Mouse (Mus musculus) stomach, postnatal 0 days (tissue): ENCODE data around the gene Sele. TPM values are rescaled to one million over a fixed set of nuclear protein-coding genes. Genes with fewer than 3 reads are reported as not detected.
A peak's percentile ranks its signal among the peaks of the same experiment; 100 is the strongest.
"Not testable (repeated sequence)": the region's sequence is repeated elsewhere in the genome, so short reads cannot be mapped to it uniquely, and the experiment has no call there.

Source experiments
- ATAC-seq: fragments of 200-750 bp; cut with Nextera tagmentation; 2 replicates; pipeline ENCODE4 v1.8.0; 2017; ENCODE audit not compliant: low FRiP score, low TSS enrichment
- DNase-seq: peaks from one replicate; pipeline ENCODE4 v3.0.0-alpha.2; 2016; ENCODE audit warnings: low spot score
- H3K27ac ChIP-seq: fragments of 300-500 bp; sonication (generic); replicated peaks from 2 replicates; pipeline ENCODE4 v1.5.1; 2014; ENCODE audit warnings: mild to moderate bottlenecking, control low read depth
- H3K27me3 ChIP-seq: fragments of 300-500 bp; sonication (generic); 2 replicates; pipeline ENCODE4 v1.6.1; 2014; ENCODE audit warnings: low read length; ENCODE audit not compliant: control insufficient read depth, insufficient read depth
- H3K36me3 ChIP-seq: fragments of 300-500 bp; sonication (generic); 2 replicates; pipeline ENCODE4 v1.6.1; 2014; ENCODE audit warnings: low read length, mixed read lengths; ENCODE audit not compliant: control insufficient read depth, insufficient read depth
- H3K4me1 ChIP-seq: fragments of 300-500 bp; sonication (generic); replicated peaks from 2 replicates; pipeline ENCODE4 v1.6.1; 2014; ENCODE audit warnings: antibody characterized with exemption; ENCODE audit not compliant: control insufficient read depth, insufficient read depth
- H3K4me2 ChIP-seq: fragments of 300-500 bp; sonication (generic); replicated peaks from 2 replicates; pipeline ENCODE4 v1.6.1; 2014; ENCODE audit warnings: low read depth, mild to moderate bottlenecking, control low read depth, moderate library complexity
- H3K4me3 ChIP-seq: fragments of 300-500 bp; sonication (generic); 2 replicates; pipeline ENCODE4 v1.5.1; 2014; ENCODE audit warnings: low read depth, low read length, control low read depth
- H3K9ac ChIP-seq: fragments of 300-500 bp; sonication (generic); 2 replicates; pipeline ENCODE4 v1.6.1; 2014; ENCODE audit warnings: mild to moderate bottlenecking, low read length, control low read depth, mixed read lengths
- H3K9me3 ChIP-seq: fragments of 300-500 bp; sonication (generic); 2 replicates; pipeline ENCODE4 v1.6.1; 2016; ENCODE audit warnings: low read length; ENCODE audit not compliant: control insufficient read depth
- CTCF ChIP-seq: IDR thresholded peaks from 2 replicates; pipeline ENCODE4 v1.5.1; 2016; ENCODE audit warnings: antibody characterized with exemption, low read depth, mild to moderate bottlenecking, moderate library complexity
- EP300 ChIP-seq: optimal IDR thresholded peaks from 2 replicates; pipeline ENCODE3; 2016; ENCODE audit warnings: antibody characterized with exemption
- WGBS: fragments of 180-500 bp; shearing (Covaris S2); extraction: QIAGEN DNeasy Blood & Tissue Kit; methylation state at CpG from one replicate; pipeline ENCODE4 v1.1.7; 2014; 5-methylcytosine and 5-hydroxymethylcytosine counted together
- polyA plus RNA-seq: library from polyadenylated mRNA; unstranded; fragments of >200 nt; fragmentation: Nextera tagmentation; extraction: Ambion mirVana; gene quantifications from 2 replicates; pipeline ENCODE4 v1.2.1, GENCODE M21; 2015

Gene Sele
- polyA plus RNA-seq, 1 experiment from 2014 or later: 0.04 TPM

DNA sequence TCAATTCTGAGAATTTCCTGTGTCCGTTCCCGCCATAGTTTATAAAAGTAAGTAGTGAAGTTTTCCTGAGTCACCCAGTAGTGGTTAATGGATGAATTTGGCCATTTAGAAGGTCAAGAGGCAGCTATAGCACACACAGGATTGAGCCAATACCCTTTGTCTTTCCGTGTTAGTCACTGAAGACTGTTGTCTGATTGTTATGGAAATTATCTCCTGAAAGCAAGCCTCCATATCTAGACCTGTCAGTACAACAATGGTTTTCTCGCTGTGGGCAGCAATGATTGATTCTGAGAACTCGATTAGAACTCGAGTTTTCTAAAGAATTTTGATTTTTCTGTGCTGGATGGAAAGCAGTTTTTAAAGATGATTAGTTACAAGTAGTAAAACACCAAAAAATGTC, 28.2 kb upstream of the Sele start:
- no peak for ATAC-seq
- H3K36me3 ChIP-seq: no peaks in the 10 kb centered on the region
- no peaks in the 10 kb centered on the region for H3K4me1 ChIP-seq
- DNase-seq: no peak
- no peak overlapping the region for H3K27ac ChIP-seq
- 33% methylated on average over 6 of the region's 6 CpGs for WGBS
- no peaks in the 10 kb centered on the region for H3K27me3 ChIP-seq
- H3K9ac ChIP-seq: no peak overlapping the region
- H3K9me3 ChIP-seq: no peaks in the 10 kb centered on the region
- no peak for TF ChIP-seq EP300
- TF ChIP-seq CTCF: no peak
- H3K4me3 ChIP-seq: no peak overlapping the region
- no peak overlapping the region for H3K4me2 ChIP-seq

DNA sequence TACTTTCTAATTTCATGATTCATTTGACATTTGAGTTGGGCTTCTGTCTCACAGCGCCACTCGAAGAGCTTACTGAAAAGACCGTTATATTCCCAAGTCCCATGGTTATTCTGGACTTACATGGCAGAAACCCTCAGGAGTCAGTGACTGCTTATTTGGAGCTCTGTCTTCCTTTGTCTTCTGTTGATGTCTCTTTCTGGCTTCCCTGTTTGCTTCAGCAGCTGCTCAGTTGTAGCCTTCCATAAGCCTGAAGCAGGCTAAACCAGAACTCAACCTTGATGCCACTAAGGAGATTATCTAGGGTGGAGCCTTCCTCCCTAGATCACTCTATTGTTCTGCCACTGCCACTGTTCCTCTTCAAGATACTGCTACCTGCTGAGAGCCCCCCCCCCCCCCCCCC, 27.3 kb upstream of the Sele start:
- not testable (repeated sequence) for DNase-seq, H3K9me3 ChIP-seq, H3K4me2 ChIP-seq, H3K9ac ChIP-seq, H3K4me1 ChIP-seq, H3K4me3 ChIP-seq, H3K27ac ChIP-seq, ATAC-seq, H3K27me3 ChIP-seq, H3K36me3 ChIP-seq
- 85% methylated on average over 3 of the region's 3 CpGs for WGBS

DNA sequence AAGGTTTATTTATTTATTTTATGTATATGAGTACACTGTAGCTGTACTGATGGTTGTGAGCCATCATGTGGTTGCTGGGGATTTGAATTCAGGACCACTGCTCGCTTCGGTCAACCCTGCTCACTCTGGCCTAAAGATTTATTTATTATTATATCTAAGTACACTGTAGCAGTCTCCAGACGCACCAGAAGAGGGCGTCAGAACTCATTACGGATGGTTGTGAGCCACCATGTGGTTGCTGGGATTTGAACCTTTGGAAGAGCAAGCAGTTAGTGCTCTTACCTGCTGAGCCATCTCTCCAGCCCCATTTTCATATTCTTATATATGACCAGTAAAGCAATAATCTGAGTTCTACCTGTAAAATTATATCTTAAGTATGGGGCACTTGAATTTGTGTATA, 25.9 kb upstream of the Sele start:
- not testable (repeated sequence) for H3K4me1 ChIP-seq, H3K4me3 ChIP-seq, DNase-seq, H3K27me3 ChIP-seq, H3K36me3 ChIP-seq, H3K4me2 ChIP-seq, H3K9me3 ChIP-seq, H3K27ac ChIP-seq, ATAC-seq, H3K9ac ChIP-seq
- WGBS: 78% methylated on average over 5 of the region's 5 CpGs

DNA sequence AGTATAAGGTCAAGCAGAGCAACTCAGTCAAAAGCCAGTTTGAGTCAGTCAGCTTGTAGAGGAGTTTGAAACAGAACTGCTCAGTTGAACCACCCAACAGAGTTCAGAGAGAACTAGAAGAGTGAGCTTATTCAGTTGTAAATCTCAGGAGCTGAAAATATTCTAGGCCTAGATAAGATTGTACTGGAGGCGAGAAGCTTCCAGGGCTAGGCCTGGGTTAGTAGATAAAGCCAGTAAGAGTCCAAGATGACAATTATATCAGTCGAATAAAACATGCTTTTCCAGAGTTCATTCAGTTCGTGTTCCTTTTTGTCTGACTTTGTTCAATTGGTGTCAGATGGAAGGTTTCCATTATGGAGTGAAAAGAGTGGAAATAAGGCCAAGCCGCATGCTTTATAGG, 22.3 kb upstream of the Sele start:
- H3K4me3 ChIP-seq: no peak overlapping the region
- H3K27ac ChIP-seq: no peak overlapping the region
- no peak for DNase-seq
- no peaks in the 10 kb centered on the region for H3K36me3 ChIP-seq
- no peak overlapping the region for H3K4me2 ChIP-seq
- H3K4me1 ChIP-seq: no peaks in the 10 kb centered on the region
- H3K9me3 ChIP-seq: no peaks in the 10 kb centered on the region
- 82% methylated on average over 4 of the region's 4 CpGs for WGBS
- TF ChIP-seq CTCF (no peak), EP300 (no peak)
- no peak for ATAC-seq
- no peak overlapping the region for H3K9ac ChIP-seq
- no peaks in the 10 kb centered on the region for H3K27me3 ChIP-seq

DNA sequence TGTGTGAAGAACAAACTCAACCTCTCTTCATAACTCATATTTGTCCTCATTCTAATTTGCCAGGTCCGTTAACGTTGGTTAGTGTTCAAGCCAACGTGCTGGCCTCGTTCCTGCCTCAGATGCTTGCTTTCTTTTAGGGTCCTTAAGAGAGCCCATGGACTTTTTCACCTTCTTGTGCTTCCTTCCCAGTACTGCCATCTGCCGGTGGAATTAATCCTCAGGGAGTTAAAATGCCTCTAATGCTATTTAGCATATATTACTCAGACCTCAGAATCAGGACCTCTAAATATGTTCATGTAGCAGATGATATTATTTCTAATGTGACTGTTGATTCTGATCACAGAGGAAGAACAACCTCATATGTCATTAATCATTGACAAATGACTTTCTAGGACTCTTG, 20.6 kb upstream of the Sele start:
- H3K27ac ChIP-seq: no peak overlapping the region
- no peaks in the 10 kb centered on the region for H3K4me1 ChIP-seq
- TF ChIP-seq CTCF: peak; percentile 46
- TF ChIP-seq EP300: no peak
- no peaks in the 10 kb centered on the region for H3K27me3 ChIP-seq
- H3K9me3 ChIP-seq: no peaks in the 10 kb centered on the region
- H3K4me2 ChIP-seq: no peak overlapping the region
- DNase-seq: no peak
- 59% methylated on average over 5 of the region's 5 CpGs for WGBS
- ATAC-seq: no peak
- no peak overlapping the region for H3K4me3 ChIP-seq
- H3K9ac ChIP-seq: no peak overlapping the region
- H3K36me3 ChIP-seq: no peaks in the 10 kb centered on the region

DNA sequence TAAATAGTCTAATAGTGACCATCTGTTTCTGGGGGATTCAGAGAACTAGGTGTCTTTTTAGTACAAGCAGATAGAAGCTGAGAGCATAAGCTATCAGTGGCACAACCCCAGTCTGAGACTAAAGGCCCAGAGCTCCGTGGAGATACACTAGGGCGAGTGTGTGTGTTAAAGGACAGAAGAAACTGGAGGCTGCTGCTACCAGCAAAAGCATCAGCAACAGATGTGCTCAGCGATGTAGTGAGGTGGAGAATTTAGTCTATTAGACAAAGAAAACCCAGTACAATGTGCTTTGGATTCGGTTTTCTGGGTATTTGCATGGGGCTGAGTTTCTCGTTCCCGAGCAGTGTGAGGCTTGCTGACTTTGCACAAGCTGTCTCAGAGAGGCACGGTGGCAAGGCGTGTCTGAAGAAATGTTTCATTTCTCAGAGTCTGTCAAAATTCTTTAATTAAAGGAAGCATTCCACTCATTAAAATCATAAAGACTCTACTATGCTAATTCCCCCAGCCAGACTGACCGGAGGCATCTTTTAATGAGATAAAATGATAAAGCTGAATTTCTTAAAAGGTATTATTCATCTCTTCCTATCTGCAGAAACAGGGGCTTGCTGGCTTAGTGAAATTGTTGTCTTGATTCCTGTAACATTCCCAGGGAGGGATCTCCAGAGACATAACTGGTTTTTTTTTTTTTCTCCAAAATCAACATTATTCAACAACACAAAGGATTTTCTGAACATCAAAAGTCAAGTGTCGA, 7.5 kb upstream of the Sele start:
- no peak overlapping the region for H3K27ac ChIP-seq
- ATAC-seq (no peak), DNase-seq (no peak)
- H3K9me3 ChIP-seq: no peaks in the 10 kb centered on the region
- no peaks in the 10 kb centered on the region for H3K36me3 ChIP-seq
- TF ChIP-seq CTCF (no peak), EP300 (no peak)
- H3K4me3 ChIP-seq: no peak overlapping the region
- no peaks in the 10 kb centered on the region for H3K4me1 ChIP-seq
- no peak overlapping the region for H3K9ac ChIP-seq
- 72% methylated on average over 10 of the region's 10 CpGs for WGBS
- no peak overlapping the region for H3K4me2 ChIP-seq
- H3K27me3 ChIP-seq: no peaks in the 10 kb centered on the region
